Mouse (Mus musculus) MN1 (cell line): ENCODE data around the gene Ankrd36.
"Not testable (repeated sequence)": the region's sequence is repeated elsewhere in the genome, so short reads cannot be mapped to it uniquely, and the experiment has no call there.

Source experiments
- DNase-seq: peaks from one replicate; pipeline ENCODE4 v3.0.0-alpha.2; 2016; ENCODE audit warnings: low spot score

Ankrd36 gene

DNA sequence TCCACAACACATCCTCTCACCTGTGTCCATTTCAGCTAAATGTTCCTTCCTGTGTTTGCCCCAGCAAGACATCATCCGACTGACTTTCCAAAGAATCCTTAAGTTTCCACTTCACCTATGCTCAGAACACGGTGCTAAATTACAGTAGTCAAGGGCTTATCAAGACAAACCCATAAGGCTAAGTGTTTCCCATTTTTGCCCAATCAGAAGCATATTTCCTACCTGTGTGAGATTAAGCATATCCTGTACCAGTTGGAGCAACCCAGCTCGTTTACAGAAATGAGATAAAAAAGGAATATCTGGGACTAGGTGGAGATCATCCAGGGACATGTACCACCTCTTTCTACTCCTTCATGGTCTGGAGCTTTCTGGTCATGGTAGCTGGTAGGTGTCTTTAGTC, 22.8 kb upstream of the Ankrd36 start:
- DNase-seq: no peak

DNA sequence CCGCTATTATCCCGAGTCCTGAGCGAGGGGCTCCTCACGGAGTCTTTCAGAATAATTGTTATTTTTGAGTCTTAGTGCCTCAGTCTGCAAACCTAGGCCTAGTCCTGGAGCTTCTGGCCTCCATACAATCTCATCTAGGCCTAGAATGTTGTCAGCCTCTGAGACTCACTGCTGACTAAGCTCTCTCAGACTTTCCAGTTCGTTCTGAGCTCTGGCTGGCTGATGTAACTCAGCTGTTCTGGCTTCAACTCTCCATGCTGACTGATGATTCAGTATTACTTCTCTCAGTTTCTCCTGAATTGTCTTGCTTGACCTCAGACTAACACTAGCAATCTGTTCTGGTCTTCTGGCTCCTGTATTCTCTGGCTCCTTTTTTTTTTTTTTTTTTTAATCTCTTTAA, 18.1 kb upstream of the Ankrd36 start:
- no peak for DNase-seq

DNA sequence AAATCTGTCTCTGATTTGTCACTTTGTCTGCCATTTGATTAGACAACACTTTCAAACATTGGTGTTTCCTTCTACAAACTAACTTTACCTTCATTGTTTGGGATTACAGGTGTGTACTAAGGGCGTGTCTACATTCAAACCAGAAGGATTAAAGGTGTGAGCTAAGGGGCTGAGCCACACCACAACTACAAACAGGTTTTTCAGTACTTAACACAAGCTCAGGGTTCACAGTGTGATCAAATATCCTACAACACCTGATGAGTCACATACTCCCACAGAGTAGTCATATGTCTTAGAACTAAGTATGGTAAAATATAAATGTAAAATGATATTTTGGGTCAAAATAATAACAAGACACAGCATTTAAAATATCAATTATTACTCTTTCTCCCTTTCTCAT, 17.6 kb upstream of the Ankrd36 start:
- no peak for DNase-seq

DNA sequence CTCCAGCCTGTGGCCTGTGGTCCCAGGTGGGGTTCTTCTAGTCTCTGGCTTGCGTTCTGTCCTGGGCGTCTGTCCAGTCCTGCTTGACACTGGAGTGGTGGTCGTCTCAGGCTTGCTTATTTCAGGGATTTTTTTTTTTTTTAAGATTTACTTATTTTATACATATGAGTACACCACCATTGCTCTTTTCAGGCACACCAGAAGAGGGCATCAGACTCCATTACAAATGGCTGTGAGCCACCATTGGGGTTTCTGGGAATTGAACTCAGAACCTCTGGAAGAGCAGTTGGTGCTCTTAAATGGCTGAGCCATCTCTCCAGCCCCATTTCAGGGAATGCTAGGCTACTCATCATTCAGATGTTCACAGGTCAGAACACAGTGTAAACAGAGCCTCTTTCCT, 9.2 kb upstream of the Ankrd36 start:
- no peak for DNase-seq

DNA sequence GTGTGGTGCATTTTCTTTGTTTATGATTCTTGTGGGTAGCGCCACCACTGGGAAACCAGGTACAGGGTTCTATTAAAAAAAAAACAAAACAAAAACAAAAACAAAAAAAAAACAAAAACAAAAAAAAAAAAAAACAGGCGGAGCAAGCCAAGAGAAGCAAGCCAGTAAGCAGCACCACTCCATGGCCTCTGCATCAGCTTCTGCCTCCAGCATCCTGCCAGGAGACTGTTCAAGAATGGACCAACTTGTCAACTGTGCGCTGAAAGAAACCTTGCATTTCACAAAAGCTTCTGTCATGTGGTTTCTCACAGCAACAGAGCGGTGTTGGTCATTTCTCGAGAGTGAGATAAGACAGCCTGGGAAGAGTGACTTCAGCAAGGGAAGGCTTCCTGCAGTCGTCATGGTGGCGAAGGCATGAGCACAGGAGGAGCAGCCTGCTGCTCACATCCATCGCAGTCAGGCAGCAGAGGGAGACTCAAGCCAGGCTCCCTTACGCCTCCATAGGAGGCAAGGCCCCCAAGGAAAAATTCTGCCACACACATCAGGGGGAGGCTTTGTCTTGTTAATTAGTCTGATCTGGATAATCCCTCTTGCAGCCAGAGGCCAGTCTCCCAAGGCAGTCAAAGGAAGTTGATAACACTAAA, 6.7 kb upstream of the Ankrd36 start:
- DNase-seq: peak; percentile 34

DNA sequence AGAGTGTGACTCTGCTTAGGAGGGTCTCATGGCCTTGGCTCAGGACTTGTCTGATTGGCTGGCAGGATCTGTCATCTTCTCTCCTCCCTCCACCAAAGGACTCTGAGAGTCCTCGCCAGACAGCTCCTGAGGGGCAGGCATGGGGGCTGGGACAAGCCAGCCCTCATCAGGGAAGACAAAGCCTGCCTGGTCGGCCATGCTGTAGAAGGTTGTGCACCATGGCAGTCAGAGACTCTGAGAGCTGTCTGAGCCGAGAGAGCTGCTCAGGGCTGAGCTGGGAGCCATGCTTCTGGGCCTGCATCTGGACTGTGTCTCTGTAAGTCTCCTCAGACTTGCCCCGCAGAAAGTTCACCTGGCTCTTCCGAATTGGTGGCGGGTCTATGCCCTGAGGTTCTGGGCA, 5.6 kb upstream of the Ankrd36 start:
- no peak for DNase-seq

DNA sequence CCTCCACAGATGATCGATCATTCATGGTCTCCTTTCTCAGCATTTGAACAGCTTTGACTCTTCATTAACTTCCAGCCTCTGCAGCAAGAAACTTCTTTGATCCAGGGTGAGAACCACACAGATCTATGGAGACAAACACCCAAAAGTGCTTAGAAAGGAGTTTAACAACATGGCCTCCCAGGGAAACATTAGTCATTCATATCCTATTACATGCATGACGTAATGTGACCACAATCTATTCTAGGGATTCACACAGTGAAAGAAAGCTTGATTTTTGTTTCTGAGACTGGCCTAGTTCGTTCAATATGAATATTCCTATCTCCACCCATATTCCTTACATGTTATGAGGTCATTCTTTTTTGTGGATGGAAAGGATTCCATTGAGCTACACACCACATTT, 3.9 kb upstream of the Ankrd36 start:
- DNase-seq: peak; percentile 21

DNA sequence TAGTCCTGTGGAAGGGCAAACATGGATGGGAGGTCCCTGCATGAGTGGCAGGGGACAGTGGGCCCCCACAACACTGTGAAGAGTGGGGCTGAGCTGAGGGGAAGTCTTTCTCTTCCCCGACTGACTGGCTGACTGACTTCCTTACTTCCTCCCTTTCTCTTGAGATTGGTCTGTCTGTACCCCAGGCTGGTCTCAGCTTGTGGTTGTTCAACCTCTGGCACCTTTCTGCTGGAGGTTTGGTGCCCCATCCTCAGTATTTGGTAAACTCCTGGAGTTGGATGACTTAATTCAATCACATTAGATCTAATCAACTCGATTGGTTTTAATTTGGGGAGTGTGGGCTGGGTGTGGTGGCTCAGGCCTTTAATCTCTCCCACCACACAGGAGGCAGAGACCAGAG, 3.0 kb upstream of the Ankrd36 start:
- DNase-seq: no peak

DNA sequence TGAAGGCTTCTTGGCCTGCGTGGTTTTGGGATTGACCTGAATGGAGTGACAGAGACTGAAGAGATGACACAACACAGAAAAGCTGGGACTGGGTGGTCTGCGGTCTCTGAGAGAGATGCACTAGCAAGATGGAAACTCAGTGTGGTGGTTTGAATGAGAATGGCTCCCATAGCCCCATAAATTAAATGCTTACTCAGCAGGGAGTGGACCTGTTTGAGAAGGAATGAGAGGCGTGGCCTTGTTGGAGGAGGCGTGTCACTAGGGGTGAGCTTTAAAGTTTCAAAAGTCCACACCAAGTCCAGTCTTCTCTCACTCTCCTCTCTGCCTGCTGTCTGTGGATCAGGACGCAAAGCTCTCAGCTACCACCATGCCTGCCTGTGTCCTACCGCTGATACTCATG, 1.8 kb upstream of the Ankrd36 start:
- no peak for DNase-seq

DNA sequence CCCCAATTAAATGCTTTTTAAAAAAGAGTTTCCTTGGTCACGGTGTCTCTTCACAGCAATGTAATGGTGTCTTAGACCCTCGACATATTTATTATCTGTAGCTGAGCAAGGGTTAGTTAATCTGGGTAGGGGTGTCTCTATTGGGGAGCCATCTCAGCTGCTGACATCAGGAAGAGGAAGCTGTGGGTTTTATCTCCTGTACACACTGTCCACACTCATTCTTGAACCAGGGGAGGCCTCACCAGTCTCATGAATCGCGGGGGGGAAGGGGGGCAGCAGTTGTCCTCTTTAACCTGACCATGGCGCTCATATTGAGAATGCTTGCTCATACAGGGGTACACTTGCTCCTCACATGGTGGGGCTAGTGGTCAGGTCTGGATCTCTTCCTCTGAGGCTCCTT, 1.4 kb upstream of the Ankrd36 start:
- DNase-seq: no peak

DNA sequence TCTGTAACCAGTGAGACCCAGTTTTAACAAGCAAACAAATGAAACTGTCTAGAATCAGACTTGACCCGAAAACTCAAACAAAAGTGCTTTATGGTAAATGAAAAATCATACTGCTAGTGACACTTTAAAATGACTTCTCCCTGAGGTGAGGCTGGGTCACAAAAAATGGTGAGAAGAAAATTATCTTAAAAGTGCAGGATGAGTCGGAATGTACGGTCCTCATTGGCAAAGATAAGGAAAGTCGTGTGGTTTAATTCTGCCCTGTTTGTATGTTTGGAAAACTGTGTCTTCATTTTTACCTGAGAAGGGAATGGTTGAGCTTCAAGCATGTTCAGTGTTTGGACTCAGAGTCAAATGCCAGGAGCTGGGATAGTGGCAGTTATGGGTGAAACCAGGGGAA, 2.4 kb downstream of the Ankrd36 start:
- DNase-seq: no peak

DNA sequence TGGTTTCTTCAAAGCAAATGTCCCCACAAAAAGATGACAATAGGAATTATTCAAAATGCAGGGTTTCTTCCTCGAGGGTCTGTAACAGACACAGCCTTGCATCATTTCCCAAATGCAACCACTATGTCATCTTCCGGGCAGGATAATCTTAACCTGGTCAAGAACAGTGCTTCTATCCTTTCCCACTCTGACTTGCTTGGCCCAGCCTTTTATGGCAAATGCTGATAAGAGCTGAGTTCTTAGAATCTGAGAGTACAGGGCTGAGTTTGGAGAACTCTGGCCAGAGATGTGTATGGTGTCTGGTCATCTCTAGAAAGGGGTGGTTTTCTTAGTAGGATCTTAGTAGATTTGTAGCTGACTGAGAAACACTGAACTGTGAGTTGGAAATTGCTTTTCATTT, 4.3 kb downstream of the Ankrd36 start:
- DNase-seq: no peak

DNA sequence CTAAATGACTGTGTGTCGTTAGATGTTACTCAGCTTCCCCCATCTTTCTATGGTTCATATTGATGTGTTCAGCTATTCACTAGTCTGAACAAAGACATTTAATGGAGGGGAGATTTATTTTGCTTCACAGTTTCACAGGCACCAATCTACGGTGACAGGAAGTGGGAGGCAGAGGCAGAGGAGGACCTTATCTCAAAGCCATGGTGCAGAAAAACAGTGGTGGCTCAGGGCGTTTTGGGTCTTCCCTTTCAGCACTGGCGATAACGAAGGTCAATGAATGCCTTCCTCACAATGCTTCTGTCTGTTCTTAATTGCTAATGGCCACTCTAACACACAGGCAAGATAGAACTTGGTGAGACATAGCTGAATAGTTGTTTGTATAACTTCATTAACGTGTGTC, 5.6 kb downstream of the Ankrd36 start:
- DNase-seq: no peak

DNA sequence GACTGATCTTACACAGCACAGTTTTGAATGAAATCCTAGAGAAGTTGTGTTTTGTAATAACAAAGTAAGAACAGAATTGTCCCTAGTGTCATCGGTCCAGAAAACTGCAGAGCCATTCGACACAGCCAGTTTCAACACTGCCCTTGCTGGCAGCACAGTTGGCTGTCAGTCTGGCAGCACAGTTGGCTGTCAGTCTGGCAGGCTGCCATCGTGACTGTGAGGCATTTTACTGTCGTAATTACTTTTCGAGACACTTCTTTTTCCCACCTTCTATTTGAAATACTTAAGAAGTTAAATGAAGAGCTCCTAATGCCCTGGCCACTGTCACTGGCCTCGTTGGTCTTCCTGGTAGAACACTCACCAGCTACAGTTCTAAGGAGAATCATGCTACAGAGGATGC, 22.9 kb downstream of the Ankrd36 start:
- DNase-seq: peak; percentile 13

DNA sequence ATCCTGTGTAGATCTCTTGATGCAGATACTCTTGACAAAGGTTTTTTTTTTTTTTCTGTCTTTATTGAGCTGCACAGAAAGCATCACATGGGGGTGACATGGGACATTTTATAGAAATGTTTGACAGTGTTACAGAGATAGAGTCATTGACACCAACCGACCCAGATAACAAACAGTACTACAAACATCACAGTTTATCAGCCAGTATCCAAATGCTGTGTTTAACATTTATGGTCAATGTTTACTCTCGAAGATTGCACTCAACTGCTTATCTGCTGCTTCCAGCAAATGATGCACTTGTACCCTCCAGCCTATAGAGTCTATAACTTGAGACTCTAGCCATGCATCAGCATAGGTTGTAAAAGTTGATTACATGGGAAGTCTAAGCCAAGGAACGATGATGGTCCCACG, 25.9 kb downstream of the Ankrd36 start:
- no peak for DNase-seq

DNA sequence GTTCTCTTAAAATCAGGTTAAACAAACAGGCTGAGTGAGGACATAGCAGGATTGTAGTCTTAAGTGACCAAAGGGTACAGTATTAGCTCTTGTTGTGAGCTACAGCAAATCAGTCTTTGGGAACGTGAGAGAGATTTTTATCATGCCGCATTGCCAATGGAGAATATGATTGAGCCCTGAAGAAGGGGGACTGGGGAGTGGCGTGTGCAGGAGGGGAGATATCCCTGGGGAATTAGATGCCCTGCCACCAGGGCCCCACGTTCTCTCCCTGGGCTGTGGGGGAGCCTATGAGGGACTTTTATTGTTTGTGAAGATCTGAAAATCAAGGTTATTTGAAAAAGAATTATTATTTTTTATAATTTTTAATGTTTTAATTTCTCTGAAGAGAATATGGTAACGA, 26.3 kb downstream of the Ankrd36 start:
- DNase-seq: no peak

DNA sequence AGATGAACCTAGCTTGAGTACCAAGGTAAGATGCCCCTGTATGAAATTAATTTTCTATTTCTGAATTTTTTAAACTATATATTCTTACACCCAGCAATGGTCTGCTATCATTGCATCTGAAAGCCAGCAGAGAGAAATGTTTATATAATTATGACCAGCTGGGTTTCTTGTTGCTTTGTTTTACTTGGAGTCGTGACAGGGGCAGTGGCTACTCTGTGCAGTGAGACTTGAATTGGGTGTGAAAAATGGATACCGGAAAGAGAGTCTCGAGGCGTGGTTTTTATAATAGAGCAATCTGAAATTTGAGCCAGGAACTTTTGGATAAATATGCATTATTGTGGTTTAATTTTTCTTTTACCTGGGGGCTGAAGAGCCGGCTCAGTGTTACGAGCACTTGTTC, 27.3 kb downstream of the Ankrd36 start:
- no peak for DNase-seq

DNA sequence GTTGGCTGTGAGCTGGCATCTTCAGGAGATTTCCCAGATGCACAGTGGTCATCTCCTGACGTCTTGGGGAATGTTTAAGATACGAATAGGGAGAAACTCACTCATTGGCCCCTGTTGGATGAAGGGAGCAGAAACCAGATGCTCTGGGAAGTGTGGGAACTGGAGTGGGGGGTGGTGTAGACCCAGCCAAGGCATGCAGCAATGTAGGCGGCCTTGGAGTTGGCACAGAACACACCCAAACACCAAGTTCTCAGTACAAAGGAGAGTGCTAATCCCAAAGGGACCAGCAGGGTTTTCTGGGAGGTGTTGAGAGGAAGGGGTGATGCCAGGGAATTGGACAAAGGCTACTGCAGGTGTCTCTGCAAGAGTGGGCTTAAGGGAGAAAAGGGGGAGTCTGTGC, 35.9 kb downstream of the Ankrd36 start:
- no peak for DNase-seq

DNA sequence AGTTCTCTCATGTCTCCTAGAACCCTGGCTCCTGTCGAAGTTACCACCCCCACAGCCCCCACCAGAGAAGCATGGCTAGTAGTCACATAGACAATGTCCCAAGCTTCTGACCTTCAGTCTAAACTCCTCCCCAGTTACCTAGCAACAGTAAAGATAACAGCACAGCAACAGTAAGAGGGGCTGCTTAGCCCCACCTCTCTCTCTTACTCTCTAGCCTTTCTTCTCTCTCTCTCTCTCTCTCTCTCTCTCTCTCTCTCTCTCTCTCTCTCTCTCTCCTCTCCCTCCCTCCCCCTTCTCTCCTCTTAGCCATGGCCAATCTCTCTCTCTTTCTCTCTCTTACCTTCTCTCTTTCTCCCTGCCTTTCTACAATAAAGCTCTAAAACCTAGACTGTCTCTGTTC, 42.4 kb downstream of the Ankrd36 start:
- DNase-seq: not testable (repeated sequence)

DNA sequence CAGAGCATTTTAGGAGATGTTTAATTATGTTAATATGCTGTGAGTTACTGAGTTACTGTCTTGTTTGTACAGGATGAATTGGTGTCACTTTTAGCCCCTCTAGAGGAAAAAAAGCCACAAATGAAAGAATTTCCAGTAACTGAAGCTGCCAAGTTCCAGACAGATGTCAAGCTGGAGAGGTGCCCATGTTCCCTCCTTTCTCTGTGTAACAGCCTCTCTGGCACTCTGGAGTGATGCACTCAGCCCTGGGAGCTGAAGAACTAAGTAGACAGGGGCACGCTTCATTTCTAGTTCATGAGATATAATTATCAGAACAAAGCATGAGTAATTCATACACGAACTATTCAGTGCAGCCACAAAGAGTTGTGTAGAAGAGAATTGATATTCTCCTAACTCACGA, 45.0 kb downstream of the Ankrd36 start:
- no peak for DNase-seq

DNA sequence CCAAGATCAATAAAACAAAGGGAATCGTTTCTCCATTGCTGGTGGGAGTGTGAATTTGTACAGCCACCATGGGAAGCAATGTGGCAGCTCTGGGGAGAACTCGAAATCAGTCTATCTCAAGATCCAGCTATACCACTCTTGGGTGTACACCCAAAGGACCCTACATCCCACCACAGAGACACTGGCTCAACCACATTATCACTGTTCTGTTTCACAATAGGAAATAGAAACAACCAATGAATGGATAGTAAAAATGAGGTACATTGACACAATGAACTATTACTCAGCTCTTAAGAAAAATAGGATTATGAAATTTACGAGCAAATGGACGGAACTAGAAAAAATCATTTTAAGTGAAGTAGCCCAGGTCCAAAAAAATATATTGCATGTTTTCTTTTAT, 55.6 kb downstream of the Ankrd36 start:
- no peak for DNase-seq

DNA sequence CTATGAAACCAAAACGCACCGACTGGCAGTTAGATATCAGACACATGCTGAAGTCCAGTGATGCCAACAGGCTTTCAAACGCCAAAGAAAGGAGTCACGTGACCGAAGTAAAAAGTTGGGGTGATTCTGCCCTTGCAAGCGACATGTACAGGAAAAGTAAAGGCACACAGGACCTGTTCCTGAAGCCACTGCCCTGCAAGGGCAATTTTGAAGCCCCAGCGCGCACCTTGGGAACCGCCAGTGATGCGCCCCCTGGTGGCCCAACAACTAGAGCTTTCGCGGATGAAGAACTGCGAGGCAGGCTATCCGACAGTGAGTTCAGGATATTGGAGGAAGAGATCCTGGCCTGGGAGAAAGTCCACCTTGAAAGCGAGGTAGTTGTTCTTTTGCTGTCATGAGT, 59.5 kb downstream of the Ankrd36 start:
- peak; percentile 24 for DNase-seq

DNA sequence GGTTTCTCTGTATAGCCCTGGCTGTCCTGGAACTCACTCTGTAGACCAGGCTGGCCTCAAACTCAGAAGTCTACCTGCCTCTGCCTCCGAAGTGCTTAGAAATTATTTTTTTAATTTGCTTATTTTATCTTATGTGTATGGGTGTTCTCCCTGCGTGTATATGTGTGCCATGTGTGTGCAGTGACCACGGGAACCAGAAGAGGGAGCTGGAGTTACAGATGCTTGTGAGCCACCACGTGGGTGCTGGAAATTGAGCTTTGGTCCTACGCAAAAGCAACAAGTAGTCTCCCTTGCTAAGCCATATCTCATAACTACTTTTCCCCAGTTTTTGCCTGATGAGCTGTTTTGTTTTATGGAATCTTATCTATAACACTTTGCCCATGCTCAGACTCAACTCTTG, 73.6 kb downstream of the Ankrd36 start:
- DNase-seq: no peak

DNA sequence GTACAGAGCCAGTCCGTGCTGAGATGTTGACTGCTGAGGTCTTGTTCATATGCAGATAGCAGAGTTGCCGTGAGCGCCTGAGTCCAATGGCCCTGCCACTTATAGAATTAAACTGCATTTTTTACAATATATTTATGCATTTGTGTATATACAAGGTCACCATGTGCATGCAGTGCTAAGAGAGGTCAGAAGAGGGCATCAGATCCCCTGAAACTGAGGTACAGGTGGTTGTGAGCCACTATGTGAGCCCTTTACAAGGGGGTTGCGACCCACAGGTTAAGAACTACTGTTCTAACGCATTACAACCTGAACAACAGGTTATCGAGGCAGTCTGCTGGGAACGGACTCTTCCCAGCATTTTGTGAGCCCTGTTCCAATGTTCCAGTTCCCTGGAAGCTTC, 80.8 kb downstream of the Ankrd36 start:
- no peak for DNase-seq

DNA sequence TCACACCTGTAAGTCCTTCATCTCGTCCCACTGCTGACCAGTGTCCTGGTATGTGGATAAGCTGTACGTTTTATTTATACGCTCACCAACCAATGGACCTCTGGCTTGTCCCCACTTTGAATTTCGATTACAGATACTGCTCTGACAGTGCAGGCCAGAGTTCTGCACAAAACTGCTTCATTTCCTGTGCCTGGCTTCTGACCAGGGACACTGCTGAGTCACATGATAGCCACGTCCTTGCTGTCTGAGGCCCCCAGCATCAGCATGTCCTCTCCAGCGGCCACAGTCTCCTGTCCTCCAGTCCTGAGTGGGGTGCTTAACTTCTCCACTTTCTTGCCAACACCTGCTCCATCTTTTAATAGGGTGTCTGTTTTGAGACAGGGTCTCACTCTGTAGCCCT, 113.1 kb downstream of the Ankrd36 start:
- peak; percentile 6 for DNase-seq
